Mouse (Mus musculus) ovary, postnatal 10 days (tissue): ENCODE data around the gene Mybpc2.

ENCODE experiments used
- DNase-seq: peaks from one replicate; pipeline ENCODE4 v3.0.0; 2022; ENCODE audit warnings: low spot score

Gene Mybpc2

GRCm38 (mm10) chr7:44525126-44525832 is 823 bp upstream of the Mybpc2 start:
- peak; percentile 71 for DNase-seq

- DNase-seq, result no peak
These were observed 1.4 kb downstream of the Mybpc2 start for GRCm38 (mm10) chr7:44523056-44523455.

- DNase-seq, result peak; percentile 35
These were observed 2.7 kb downstream of the Mybpc2 start for GRCm38 (mm10) chr7:44521710-44522109.

GRCm38 (mm10) chr7:44520990-44521389 is 3.5 kb downstream of the Mybpc2 start:
- DNase-seq, result no peak

GRCm38 (mm10) chr7:44519240-44519913 is 5.1 kb downstream of the Mybpc2 start:
- DNase-seq, result no peak

- no peak for DNase-seq
These were observed 17.0 kb downstream of the Mybpc2 start for GRCm38 (mm10) chr7:44507491-44507890.

- no peak for DNase-seq
These were observed 22.8 kb downstream of the Mybpc2 start for GRCm38 (mm10) chr7:44501563-44502115.

- no peak for DNase-seq
These were observed 24.4 kb downstream of the Mybpc2 start for GRCm38 (mm10) chr7:44500046-44500445.

- no peak for DNase-seq
These were observed 25.5 kb downstream of the Mybpc2 start for GRCm38 (mm10) chr7:44498922-44499321.

- no peak for DNase-seq
These were observed 26.9 kb downstream of the Mybpc2 start for GRCm38 (mm10) chr7:44497361-44498055.

- DNase-seq, result peak; percentile 17
These were observed 27.7 kb downstream of the Mybpc2 start for GRCm38 (mm10) chr7:44496771-44497109.

- DNase-seq, result peak; percentile 96
These were observed 28.3 kb downstream of the Mybpc2 start, which contains the start of the genes Emc10 and Fam71e1 for GRCm38 (mm10) chr7:44495992-44496770. TSS of gene Emc10 (minus strand) at chr7:44496529. TSS of gene Fam71e1 (plus strand) at chr7:44496581.

- DNase-seq, result no peak
These were observed 29.4 kb downstream of the Mybpc2 start for GRCm38 (mm10) chr7:44495086-44495485.

GRCm38 (mm10) chr7:44494681-44495080 is 29.8 kb downstream of the Mybpc2 start:
- no peak for DNase-seq

GRCm38 (mm10) chr7:44492166-44492826 is 32.2 kb downstream of the Mybpc2 start:
- DNase-seq, result no peak

- DNase-seq, result no peak
These were observed 33.1 kb downstream of the Mybpc2 start for GRCm38 (mm10) chr7:44491391-44491790.

- DNase-seq, result no peak
These were observed 34.2 kb downstream of the Mybpc2 start for GRCm38 (mm10) chr7:44490281-44490680.

- no peak for DNase-seq
These were observed 35.9 kb downstream of the Mybpc2 start for GRCm38 (mm10) chr7:44488545-44488944.

- DNase-seq, result no peak
These were observed 36.5 kb downstream of the Mybpc2 start for GRCm38 (mm10) chr7:44487936-44488335.

GRCm38 (mm10) chr7:44486927-44487575 is 37.4 kb downstream of the Mybpc2 start:
- no peak for DNase-seq
